Mouse (Mus musculus) bone marrow, adult 2 months (tissue): ENCODE data around the gene Tgds.

ENCODE experiments used
- CTCF ChIP-seq: fragments of 200-500 bp; IDR thresholded peaks from 2 replicates; pipeline ENCODE4 v1.5.1; 2011; ENCODE audit warnings: low read length, control low read depth; ENCODE audit not compliant: control insufficient read depth, insufficient read depth
- POLR2A ChIP-seq: fragments of 200-500 bp; IDR thresholded peaks from 2 replicates; pipeline ENCODE4 v1.6.1; 2011; ENCODE audit warnings: low read depth, mild to moderate bottlenecking, control low read depth, low read length, borderline replicate concordance; ENCODE audit not compliant: control insufficient read depth

- TF ChIP-seq POLR2A (no peak), CTCF (no peak)
Measured at GRCm38 (mm10) chr14:118173590-118174203, 41.1 kb upstream of the Tgds start.
